Mouse (Mus musculus): ENCODE data around the gene Krt82. TPM values are rescaled to one million over a fixed set of nuclear protein-coding genes. Genes with fewer than 3 reads are reported as not detected.

The Krt82 gene
- total RNA-seq (2017) = not detected in 2 replicates

DNA sequence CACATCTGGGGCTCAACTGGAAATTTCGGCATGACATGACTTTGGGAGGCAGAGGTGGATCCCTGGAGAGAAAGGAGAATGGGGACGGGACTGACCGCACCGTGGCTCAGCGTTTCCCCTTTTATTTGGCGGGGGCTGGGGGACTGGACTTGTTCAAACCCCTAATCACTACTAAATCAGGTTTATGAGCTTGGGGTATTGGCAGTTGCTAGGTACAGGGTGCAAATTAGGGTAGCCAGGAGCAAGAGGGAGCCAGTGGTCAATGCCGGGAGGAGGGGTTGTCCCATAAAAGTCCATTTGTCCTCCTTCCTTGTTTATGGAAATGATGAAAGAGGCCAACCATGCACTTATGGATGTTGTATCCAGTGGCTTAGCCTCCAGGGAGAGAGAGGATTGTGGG lies at the start of gene Krt82:
Krt82 (minus strand) TSS at position 101 of the 400 bp plus-strand sequence.
- no peak for ATAC-seq (replicated peaks; ENCODE audit: low read depth, poor library complexity, severe bottlenecking)

DNA sequence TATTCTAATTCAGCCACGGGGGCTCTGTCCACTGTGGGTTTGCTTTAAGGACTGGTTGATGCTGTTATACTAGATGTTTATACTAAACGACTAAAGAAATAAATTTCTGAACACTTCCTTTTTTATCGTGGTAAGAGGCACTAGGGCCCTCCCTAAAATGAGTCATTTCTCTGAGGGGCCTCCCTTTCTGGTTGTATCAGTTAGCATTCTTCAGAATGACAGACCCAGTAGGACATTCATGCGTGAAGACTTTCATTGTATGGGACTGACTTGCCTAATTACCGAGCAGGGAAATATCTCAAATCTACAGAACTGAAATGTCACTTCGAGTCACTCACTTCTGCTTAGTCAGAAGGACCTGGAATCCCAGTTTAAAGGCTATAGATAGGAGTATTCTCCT lies 48.7 kb upstream of the Krt82 start:
- ATAC-seq (replicated peaks; ENCODE audit: low read depth, poor library complexity, severe bottlenecking) = no peak

DNA sequence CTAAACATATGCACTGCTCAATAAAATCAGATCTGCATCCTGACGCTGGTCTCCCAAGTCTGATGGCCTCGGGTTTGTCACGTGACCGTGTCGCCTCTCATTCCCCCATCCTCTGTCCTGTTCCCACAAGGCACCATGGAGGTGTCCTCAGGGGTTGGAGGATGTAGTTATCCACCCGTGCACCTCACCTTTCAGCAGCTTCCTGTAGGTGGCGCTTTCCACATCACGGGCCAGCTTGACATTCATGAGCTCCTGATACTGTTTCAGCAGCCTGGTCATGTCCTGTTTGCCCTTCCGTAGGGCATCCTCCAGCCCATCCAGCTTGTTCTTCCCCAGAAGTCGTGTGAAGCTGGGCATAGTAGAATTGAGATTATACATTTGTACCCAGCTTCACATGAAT lies 37.7 kb upstream of the Krt82 start:
- peak; percentile 42; the same call in 1 of the 2 replicates for ATAC-seq (replicated peaks; ENCODE audit: low read depth, poor library complexity, severe bottlenecking)

DNA sequence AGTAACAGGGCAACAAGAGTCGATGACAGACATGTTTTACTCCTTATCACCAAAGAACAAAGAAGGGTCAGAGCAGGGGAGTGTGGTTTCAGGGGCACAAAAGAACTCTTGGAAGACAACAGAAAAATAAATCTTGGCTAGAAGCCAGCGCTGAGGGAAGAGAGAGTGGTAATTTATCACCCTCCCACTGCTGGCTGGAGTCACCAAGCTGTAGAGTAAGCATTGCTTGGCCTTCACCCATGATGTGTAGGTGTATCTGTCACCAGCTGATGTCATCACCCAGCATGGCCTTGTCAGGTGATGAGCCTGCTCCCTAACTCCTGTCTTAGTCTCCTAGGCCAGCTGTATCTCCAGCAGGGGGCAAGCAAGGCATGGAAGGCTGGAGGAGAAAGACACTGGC lies 34.0 kb upstream of the Krt82 start:
- no peak for ATAC-seq (replicated peaks; ENCODE audit: low read depth, poor library complexity, severe bottlenecking)

DNA sequence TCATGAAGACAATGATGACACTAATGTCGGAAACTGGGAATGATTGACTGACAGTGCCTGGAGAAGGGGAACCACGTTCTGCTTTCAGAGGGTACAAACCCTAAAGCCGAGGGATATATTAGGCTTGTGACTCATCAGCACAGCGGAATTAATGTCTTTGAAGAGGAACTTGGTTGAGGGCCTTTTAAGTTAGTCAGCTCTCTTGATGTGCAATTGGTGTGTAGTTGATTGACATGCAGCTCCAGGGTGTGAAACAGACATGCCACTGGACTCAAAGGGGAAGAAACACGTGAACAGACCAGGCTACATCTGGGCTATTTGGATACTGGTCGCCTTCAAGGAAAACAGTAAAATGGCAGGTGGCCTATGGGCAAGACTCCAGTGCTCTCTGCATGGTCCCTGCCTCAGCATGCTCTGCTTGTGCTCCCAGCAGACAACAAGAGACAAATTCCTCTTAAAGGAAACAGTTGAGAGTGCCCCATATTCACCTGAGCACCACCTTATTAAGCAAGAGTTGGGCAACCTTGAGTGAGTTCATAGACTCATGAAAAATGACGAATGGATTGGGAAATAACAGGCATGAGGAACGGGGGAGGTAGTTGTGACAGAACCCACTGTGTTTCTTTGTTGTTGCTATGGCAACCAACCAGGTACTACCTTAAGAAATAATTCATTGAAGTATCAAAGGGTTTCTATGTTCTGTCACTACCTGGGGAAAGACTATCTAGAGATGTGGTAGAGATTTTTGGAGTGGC lies 32.9 kb upstream of the Krt82 start:
- no peak for ATAC-seq (replicated peaks; ENCODE audit: low read depth, poor library complexity, severe bottlenecking)

DNA sequence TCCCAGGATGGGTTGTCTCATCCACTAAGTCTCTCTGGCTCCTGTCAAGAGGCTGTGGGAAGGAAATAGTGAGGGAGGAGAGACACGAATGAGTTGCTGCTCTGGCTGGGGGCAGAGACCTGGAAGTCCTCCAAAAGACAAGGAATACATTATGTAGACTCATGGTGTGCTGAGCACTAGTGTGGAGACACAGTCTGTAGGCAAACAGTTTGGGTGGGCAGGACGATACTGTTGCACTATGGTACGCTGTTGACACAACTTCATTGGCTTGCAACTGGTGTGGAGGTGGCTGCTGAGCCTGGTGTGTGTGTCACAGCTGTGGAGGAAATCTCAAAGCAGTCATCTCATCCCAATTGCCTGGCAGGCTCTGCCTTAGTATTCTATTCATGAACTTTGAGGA lies 31.2 kb upstream of the Krt82 start:
- ATAC-seq (replicated peaks; ENCODE audit: low read depth, poor library complexity, severe bottlenecking) = no peak

DNA sequence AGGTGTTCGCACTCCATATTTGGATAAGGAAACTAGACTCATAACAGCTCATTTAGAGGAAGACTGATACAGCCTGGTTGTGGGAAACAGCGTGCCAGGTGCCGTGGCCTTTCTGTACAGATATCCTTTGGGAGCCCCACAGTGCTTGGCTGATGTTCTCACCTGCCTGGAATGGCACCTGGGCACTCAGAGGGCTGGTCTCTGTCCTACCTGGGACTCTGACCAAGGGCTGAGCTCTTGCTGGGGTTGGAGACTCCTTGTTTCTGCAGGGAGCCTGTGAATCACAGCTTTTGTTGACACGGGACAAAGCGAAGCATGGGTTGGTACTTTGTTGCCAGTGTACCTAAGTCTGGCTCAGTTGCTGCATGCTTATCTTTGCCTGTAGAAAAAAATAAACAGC lies 25.0 kb upstream of the Krt82 start:
- no peak for ATAC-seq (replicated peaks; ENCODE audit: low read depth, poor library complexity, severe bottlenecking)

DNA sequence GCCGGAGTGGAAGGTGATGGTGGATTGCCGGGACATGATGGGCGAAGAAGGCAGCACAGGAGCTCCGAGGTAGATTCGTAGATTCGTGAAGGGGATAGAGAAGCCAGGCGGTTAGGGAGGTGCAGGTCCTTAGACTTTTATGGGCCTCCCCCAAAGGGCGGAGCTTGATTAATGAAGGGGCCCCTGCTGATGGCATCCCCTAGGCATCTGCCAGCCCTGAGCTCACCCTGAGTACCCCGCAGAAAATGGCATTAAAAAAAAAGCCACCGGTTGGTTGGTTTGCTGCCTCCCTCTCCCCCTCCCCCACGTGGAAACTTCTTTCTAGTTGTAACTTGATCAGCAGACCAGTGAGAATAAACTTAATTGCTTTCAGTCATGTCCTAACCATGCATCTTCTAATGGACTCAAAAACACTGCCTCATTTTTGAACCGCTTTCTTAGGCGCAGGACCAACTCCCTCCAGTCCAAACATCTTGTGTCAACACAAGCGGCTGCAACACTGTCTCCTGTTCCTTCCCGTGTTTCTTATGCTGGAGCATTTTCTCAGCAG lies 23.4 kb upstream of the Krt82 start, which contains the start of gene Krt75:
Krt75 (minus strand) TSS at position 109 of the 550 bp plus-strand sequence.
- no peak for ATAC-seq (replicated peaks; ENCODE audit: low read depth, poor library complexity, severe bottlenecking)

DNA sequence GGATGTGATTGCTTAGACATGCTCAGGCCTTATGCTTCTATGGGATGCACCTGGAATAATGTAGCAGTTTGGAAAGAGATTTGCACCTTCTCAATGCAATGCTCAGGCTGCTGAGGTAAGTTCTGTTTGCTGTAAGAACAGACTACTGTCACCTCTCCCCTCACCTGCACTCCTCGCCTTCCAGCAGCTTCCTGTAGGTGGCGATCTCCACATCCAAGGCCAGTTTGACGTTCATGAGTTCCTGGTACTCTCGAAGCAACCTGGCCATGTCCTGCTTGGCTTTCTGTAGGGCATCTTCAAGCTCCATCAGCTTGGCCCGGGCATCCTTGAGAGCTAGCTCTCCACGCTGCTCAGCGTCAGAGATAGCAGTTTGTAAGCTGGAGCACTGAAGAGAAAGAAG lies 17.3 kb upstream of the Krt82 start:
- 0 out of 2 replicates have a peak, but pooled peaks have one; percentile 36 for ATAC-seq (replicated peaks; ENCODE audit: low read depth, poor library complexity, severe bottlenecking)

DNA sequence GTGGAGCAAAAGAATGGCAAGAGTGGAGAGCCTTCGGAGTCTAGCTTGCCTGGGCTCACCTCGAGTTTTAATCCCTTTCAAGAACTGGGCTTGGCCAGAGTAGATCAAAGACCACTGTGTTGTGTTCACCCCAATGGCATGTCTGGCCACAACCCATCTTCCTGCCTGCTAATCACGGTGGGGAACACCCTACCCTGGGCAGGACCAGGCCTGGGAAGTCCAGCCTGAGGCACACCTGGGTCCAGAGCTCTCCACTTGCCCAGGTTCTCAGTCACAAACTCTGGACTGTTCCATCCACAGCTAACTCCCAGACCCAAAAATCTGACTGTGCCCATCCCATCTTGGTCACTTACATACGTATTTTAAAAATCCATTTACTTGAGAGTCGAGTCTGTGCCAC lies 12.4 kb upstream of the Krt82 start, which contains the start of gene Krt90:
Krt90 (minus strand) TSS at position 101 of the 400 bp plus-strand sequence.
- no peak for ATAC-seq (replicated peaks; ENCODE audit: low read depth, poor library complexity, severe bottlenecking)

DNA sequence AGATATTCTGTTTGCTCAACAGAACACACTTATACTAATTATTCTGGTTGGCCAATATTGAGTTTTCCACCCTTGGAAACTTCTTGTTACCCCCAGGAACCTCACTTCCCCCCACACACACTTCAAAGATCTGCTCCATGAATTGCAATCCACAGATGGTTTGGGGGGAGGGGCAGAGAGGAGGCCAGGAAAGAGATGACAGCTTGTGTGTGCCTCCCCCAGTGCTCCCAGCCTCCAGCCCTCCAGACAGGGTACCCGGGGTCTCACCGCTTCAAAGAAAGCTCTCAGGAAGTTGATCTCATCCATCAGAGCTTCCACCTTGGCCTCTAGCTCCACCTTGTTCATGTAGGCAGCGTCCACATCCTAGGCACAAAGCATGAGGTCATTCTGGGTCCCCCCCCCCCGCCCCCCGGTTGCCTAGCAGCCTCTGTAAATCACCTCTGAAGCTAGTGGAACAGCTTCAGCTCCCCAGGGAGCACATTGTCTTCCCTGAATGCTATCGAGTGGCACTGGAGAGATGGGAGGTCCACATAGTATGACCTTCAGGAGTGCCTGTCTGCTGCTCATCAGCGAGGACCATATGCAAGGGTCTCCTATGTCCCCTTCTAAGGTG lies 7.7 kb upstream of the Krt82 start:
- ATAC-seq (replicated peaks; ENCODE audit: low read depth, poor library complexity, severe bottlenecking) = no peak

DNA sequence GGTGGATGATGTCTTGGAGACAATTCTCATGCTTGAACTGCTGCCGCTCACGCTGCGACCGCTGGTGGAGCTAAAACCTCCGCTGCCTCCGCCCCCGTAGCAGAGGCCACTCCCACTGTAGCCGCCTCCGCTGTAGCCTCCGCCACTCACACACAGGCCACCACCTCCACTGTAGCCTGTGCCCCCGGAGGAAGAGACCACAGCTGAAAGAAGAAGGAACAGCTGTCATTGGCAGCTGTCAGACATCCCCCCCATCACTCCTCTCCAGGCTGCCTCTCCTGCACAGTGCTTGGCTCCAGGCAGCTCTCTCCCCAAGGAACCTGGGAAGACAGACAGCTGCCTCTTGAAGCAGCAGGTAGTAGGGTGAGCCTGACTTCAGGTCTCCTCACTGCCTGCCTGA lies 2.7 kb upstream of the Krt82 start:
- peak; percentile 87 for ATAC-seq (replicated peaks; ENCODE audit: low read depth, poor library complexity, severe bottlenecking)

DNA sequence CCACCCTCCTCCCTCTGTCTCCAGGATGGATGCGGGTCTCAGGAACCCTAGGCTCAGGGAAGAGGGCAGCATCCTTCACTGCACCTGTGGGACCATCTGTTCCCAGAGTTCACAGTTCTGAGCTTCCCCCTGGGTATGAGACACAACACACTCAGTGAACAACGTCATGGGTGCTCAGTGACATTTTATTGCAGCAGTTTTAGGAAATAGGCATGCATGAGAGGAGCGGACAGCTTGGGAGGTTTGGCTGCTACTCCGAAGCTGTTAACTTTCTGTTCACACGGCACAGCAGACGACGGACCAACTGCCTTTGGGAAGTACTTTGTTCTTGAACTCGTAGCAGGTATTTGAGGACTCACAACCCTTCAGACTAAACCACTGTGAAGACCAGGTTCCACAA lies 1.7 kb upstream of the Krt82 start:
- no peak for ATAC-seq (replicated peaks; ENCODE audit: low read depth, poor library complexity, severe bottlenecking)

DNA sequence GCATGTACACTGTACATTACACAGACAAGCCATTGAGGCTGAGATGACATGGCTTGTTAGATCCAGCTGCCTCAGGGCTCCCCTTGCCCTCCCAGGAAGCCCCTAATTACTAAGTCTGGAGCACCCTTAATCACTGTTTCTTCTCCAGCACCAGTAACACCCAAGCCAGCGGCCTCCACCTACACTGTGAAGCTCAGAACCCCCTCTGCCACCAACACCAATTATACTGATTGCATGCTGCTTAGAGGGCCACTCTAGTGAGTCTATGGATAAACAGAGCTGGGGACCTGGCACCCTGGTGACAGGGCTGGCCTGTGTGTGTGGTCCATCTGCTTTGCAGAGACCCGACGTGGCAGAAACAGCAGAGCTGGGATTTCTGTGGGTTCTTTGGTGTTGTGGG lies 6.0 kb downstream of the Krt82 start:
- ATAC-seq (replicated peaks; ENCODE audit: low read depth, poor library complexity, severe bottlenecking) = no peak

DNA sequence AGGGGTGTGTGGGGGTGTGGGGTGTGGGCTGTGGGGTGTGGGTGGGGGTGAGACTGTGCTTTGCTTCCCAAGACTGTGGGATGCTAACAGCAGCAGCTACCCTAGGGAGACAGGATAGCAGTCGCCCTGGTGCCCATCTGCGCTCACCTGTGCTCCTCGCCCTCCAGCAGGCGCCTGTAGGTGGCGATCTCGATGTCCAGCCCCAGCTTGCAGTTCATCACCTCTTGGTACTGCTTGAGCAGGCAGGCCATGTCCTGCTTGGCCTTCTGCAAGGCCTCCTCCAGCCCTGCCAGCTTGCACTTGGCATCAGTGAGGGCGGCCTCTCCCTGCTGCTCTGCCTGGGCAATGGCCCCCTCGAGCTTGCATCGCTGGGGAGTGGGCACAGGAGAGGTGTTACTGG lies 7.9 kb downstream of the Krt82 start:
- ATAC-seq (replicated peaks; ENCODE audit: low read depth, poor library complexity, severe bottlenecking) = no peak

DNA sequence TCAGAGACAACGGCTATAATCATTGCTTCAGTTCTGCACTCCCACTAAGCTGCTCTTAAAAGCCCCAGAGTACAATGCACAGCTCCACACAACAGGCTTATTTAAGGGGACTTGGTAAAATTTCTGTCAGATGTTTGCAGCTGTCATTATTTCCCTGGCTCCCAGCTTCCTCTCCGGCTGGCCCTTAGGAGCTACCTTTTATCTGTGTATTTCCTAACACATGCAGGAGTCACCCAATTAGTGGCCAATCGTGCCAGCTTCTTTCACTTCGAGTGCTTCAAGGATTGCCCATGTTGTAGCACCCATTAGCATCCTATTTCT lies 11.9 kb downstream of the Krt82 start:
- no peak for ATAC-seq (replicated peaks; ENCODE audit: low read depth, poor library complexity, severe bottlenecking)

DNA sequence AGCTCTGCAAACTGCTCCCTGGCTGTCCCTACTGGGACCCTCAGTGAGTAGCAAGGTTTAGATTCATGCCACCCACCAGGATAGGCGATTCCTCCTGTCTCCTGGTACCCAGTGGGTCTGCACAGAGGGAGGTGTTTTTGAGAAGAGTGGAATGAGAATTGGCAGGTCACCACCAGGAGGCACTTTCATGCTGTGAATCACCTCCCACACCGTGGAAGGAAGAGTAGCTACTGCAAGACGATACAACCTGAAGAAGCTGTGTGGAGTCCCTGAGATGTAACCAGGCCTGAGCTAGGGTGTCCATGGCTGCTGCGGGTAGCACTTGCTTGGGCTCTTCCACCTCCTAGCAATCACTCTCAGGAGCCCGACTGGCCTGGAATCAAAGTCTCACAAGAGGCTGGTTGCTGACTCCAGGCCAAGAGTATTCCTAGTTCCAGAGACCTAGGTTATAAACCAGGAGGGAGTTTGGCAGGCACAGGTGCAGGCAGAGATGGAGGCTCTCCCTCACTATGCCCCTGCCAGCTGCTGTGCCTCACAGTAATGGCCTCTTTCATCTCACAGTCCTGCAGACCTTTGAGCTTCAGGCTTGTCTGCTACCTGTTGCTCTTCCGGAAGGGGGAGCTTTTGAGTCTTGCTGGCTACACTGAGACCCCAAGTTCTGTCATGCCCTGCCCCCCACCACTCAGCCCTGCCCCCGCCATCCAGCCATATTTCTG lies 12.4 kb downstream of the Krt82 start:
- ATAC-seq (replicated peaks; ENCODE audit: low read depth, poor library complexity, severe bottlenecking) = no peak

DNA sequence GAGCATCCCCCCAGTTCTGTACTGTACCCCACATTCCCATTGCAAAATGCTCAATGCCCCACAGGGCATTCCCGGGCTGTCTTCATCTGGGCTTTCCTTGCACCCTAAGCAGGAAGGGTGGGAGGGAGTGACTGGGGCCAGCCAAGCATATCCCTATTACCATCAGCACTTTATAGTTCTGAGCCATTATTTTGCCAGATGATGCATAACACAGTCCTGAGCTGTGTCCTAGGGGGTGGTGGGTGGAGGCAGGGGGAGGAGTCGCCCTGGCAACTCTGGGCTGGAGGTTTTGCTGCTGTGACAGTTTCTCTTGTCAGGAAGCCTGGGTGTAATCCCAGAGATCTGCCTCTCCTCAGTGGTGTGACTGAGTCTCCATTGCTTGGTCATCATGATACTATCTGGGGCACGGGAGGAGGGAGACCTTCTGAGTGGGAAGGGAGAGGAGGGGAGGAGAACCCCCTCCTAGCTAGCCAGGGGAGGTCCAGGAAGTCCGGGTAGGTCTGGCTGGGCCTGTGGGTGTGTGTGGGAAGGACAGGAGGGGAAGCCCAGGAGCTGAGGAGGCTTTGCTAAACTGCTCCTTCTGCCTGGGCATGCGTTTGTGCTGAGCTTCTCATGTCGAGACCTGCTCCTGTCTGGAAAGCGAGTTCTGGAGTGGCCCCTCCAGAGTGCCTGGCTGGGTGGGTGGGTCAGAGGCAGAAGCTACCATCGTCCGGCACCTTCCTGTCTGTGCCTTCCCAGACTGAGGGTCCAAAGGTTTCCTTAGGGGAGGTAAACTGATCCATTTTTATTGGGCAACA lies 14.2 kb downstream of the Krt82 start:
- no peak for ATAC-seq (replicated peaks; ENCODE audit: low read depth, poor library complexity, severe bottlenecking)

DNA sequence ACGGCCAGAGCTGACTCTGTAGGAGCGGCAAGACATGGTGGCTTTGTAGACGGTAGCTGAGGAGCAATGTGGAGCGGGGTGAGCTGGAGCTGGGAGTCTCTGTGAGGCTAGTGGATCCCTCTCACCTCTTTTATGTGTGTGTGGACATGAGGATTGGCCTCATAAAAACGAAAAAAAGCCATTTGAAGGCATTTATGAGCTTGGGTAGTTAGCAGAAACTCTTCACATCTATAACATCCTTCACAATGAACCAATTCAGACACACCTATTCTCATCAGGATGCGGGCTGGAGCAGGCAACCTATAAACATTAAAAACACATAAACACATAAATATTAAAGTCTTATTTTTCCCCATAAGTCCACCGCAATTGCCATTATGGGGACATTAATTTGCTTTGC lies 17.7 kb downstream of the Krt82 start, which contains the start of gene Krt84:
Krt84 (minus strand) TSS at position 101 of the 400 bp plus-strand sequence.
- ATAC-seq (replicated peaks; ENCODE audit: low read depth, poor library complexity, severe bottlenecking) = no peak

Data from common myeloid progenitor, adult 5-6 weeks (primary cell).